Mouse (Mus musculus) hindbrain, postnatal 0 days (tissue): ENCODE results near the gene 2310022A10Rik. TPM values are rescaled to one million over a fixed set of nuclear protein-coding genes. Genes with fewer than 3 reads are reported as not detected.

Experiments used
- ATAC-seq: fragments of 200-750 bp; cut with Nextera tagmentation; 2 replicates; pipeline ENCODE4 v1.8.0; 2017; ENCODE audit warnings: mild to moderate bottlenecking, moderate TSS enrichment, moderate library complexity
- DNase-seq: peaks from one replicate; pipeline ENCODE4 v3.0.0-alpha.2; 2015; ENCODE audit warnings: low spot score
- H3K27ac ChIP-seq: fragments of 300-500 bp; sonication (generic); 2 replicates; pipeline ENCODE4 v1.5.1; 2014; ENCODE audit warnings: mild to moderate bottlenecking
- H3K27me3 ChIP-seq: fragments of 300-500 bp; sonication (generic); 2 replicates; pipeline ENCODE4 v1.6.1; 2014; ENCODE audit warnings: low read length, mixed read lengths; ENCODE audit not compliant: insufficient read depth
- H3K36me3 ChIP-seq: fragments of 300-500 bp; sonication (generic); 2 replicates; pipeline ENCODE4 v1.6.1; 2014; ENCODE audit warnings: low read length, mixed read lengths; ENCODE audit not compliant: insufficient read depth
- H3K4me1 ChIP-seq: fragments of 300-500 bp; sonication (generic); 2 replicates; pipeline ENCODE4 v1.6.1; 2014; ENCODE audit warnings: antibody characterized with exemption, low read length, mixed read lengths; ENCODE audit not compliant: insufficient read depth
- H3K4me2 ChIP-seq: fragments of 300-500 bp; sonication (generic); 2 replicates; pipeline ENCODE4 v1.6.1; 2014; ENCODE audit warnings: low read depth, mild to moderate bottlenecking, low read length, moderate library complexity, mixed read lengths
- H3K4me3 ChIP-seq: fragments of 300-500 bp; sonication (generic); 2 replicates; pipeline ENCODE4 v1.5.1; 2014; ENCODE audit warnings: low read length
- H3K9ac ChIP-seq: fragments of 300-500 bp; sonication (generic); replicated peaks from 2 replicates; pipeline ENCODE4 v1.6.1; 2014; ENCODE audit warnings: mild to moderate bottlenecking, low read length, moderate library complexity, mixed read lengths
- H3K9me3 ChIP-seq: fragments of 300-500 bp; sonication (generic); 2 replicates; pipeline ENCODE4 v1.6.1; 2016; ENCODE audit warnings: low read length, mixed read lengths
- CTCF ChIP-seq: IDR thresholded peaks from 2 replicates; pipeline ENCODE4 v1.5.1; 2016; ENCODE audit warnings: antibody characterized with exemption, control low read depth, low read depth
- WGBS: fragments of 180-500 bp; shearing (Covaris S2); extraction: QIAGEN DNeasy Blood & Tissue Kit; methylation state at CpG from one replicate; pipeline ENCODE4 v1.1.7; 2014; 5-methylcytosine and 5-hydroxymethylcytosine counted together
- polyA plus RNA-seq: library from polyadenylated mRNA; unstranded; fragments of >200 nt; fragmentation: Nextera tagmentation; extraction: Ambion mirVana; gene quantifications from 2 replicates; pipeline ENCODE4 v1.2.1, GENCODE M21; 2015
- total RNA-seq: library from RNA; depleted of rRNA; stranded (reverse); fragments of >200 nt; gene quantifications from 2 replicates; pipeline ENCODE4 v1.2.3, GENCODE M21; 2014

Gene 2310022A10Rik
- total and polyA plus RNA-seq, 2 experiments from 2014 or later: 8.2 to 26.1 TPM

- 87% methylated on average over 4 of the region's 4 CpGs for WGBS
These were observed 9.2 kb upstream of the 2310022A10Rik start for GRCm38 (mm10) chr7:27543851-27544250.

GRCm38 (mm10) chr7:27544675-27545370 lies 8.2 kb upstream of the 2310022A10Rik start:
- ATAC-seq: no peak
- Histone ChIP-seq H3K27ac (no peak overlapping the region), H3K27me3 (no peaks in the 10 kb centered on the region), H3K4me3 (no peak overlapping the region), H3K9ac (no peak overlapping the region), H3K4me1 (peaks cover 7% of the 10 kb centered on the region; the same call in 1 of the 2 replicates), H3K9me3 (no peaks in the 10 kb centered on the region), H3K36me3 (no peaks in the 10 kb centered on the region), H3K4me2 (no peak overlapping the region)
- no peak for DNase-seq
- WGBS: 82% methylated on average over 12 of the region's 12 CpGs
- TF ChIP-seq CTCF: no peak

More at GRCm38 (mm10) chr7:27543851-27544250, 9.2 kb upstream of the 2310022A10Rik start:
- DNase-seq (no peak), ATAC-seq (no peak)
- Histone ChIP-seq H3K36me3 (0 out of 2 replicates have a peak, but pooled peaks cover 8% of the 10 kb centered on the region), H3K27me3 (no peaks in the 10 kb centered on the region), H3K27ac (no peak overlapping the region), H3K9ac (no peak overlapping the region), H3K4me2 (no peak overlapping the region), H3K4me1 (peaks cover 7% of the 10 kb centered on the region; the same call in 1 of the 2 replicates), H3K4me3 (no peak overlapping the region), H3K9me3 (no peaks in the 10 kb centered on the region)
- no peak for TF ChIP-seq CTCF

- TF ChIP-seq CTCF: no peak
- H3K9ac ChIP-seq: no peak overlapping the region
- WGBS: 77% methylated on average over 6 of the region's 6 CpGs
- ATAC-seq: no peak
- DNase-seq: no peak
- H3K4me3 ChIP-seq: no peak overlapping the region
- H3K27me3 ChIP-seq: no peaks in the 10 kb centered on the region
- no peak overlapping the region for H3K27ac ChIP-seq
- H3K4me1 ChIP-seq: 0 out of 2 replicates have a peak, but pooled peaks cover 6% of the 10 kb centered on the region
- no peaks in the 10 kb centered on the region for H3K36me3 ChIP-seq
- no peak overlapping the region for H3K4me2 ChIP-seq
- H3K9me3 ChIP-seq: no peaks in the 10 kb centered on the region
These were observed 3.4 kb upstream of the 2310022A10Rik start for GRCm38 (mm10) chr7:27549597-27549996.

GRCm38 (mm10) chr7:27552070-27552469 lies 963 bp upstream of the 2310022A10Rik start:
- WGBS: 55% methylated on average over 5 of the region's 5 CpGs
- H3K27me3 ChIP-seq: no peaks in the 10 kb centered on the region
- DNase-seq: no peak
- H3K36me3 ChIP-seq: peaks cover 6% of the 10 kb centered on the region; the same call in 1 of the 2 replicates
- peak overlapping the region; percentile 73 for H3K4me2 ChIP-seq
- TF ChIP-seq CTCF: no peak
- H3K4me1 ChIP-seq: 0 out of 2 replicates have a peak, but pooled peaks cover 6% of the 10 kb centered on the region
- no peak for ATAC-seq
- H3K9me3 ChIP-seq: no peaks in the 10 kb centered on the region
- H3K4me3 ChIP-seq: peak overlapping the region; percentile 74
- H3K9ac ChIP-seq: peak overlapping the region; percentile 66; the same call in 1 of the 2 replicates
- H3K27ac ChIP-seq: 0 out of 2 replicates have a peak overlapping the region, but pooled peaks have one; percentile 71

GRCm38 (mm10) chr7:27560291-27560887 lies 7.4 kb downstream of the 2310022A10Rik start:
- no peak overlapping the region for H3K9ac ChIP-seq
- no peak for TF ChIP-seq CTCF
- DNase-seq: no peak
- no peak overlapping the region for H3K4me3 ChIP-seq
- H3K27me3 ChIP-seq: no peaks in the 10 kb centered on the region
- H3K4me1 ChIP-seq: no peaks in the 10 kb centered on the region
- no peak for ATAC-seq
- no peak overlapping the region for H3K27ac ChIP-seq
- no peak overlapping the region for H3K4me2 ChIP-seq
- no peaks in the 10 kb centered on the region for H3K9me3 ChIP-seq
- peaks cover 28% of the 10 kb centered on the region for H3K36me3 ChIP-seq
- 78% methylated on average over 8 of the region's 8 CpGs for WGBS

GRCm38 (mm10) chr7:27560978-27561377 lies 7.9 kb downstream of the 2310022A10Rik start:
- no peaks in the 10 kb centered on the region for H3K4me1 ChIP-seq
- WGBS: 85% methylated on average over 1 of the region's 1 CpGs
- H3K9ac ChIP-seq: no peak overlapping the region
- H3K36me3 ChIP-seq: peaks cover 26% of the 10 kb centered on the region
- H3K9me3 ChIP-seq: no peaks in the 10 kb centered on the region
- DNase-seq (no peak), ATAC-seq (no peak)
- no peak for TF ChIP-seq CTCF
- H3K27ac ChIP-seq: no peak overlapping the region
- H3K27me3 ChIP-seq: no peaks in the 10 kb centered on the region
- H3K4me2 ChIP-seq: no peak overlapping the region
- no peak overlapping the region for H3K4me3 ChIP-seq
